Mouse (Mus musculus): ENCODE data around the gene Slc24a2. TPM values are rescaled to one million over a fixed set of nuclear protein-coding genes. Genes with fewer than 3 reads are reported as not detected.

Gene Slc24a2
- polyA plus RNA-seq, 3 experiments from 2014 or later, result 0.03 TPM; not detected in 2

DNA sequence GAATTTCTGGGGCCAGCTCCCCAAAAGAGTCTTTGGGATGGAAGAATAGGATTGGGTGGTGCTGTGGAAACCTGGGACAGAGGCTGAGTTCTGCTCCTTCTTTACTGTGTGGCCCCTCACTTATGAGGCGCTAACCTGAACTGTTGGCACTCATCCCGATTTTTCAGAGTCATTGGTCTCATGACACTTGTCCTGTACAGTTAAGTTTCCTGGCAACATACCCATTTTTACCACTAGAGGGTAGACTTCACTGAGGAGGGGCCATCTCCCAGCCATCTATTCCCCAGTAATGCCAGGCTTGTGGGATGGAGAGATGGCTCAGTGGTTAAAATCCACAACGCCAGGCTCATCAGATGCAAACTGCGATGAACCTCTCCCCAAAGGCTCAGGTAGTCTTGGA lies 192.7 kb downstream of the Slc24a2 start:
- ATAC-seq, result no peak

DNA sequence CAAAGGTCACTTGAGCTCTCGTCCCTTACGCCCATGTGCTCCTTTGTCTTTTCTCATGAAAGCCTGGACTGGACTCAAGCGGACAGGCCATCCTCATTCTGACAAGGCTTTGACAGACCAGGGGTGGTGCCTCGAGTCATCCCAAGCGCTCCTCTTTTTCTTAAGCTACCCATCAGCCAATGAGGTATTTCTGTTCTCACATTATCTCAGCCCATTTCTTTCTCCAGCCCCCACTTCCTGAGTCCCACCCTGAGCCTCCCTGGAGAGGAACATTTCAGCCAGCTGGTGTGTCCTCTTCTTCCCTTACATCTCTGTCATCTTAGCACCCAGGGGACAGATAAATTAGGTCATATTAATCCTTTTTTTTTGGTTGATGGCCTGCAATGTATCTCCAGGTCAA lies 193.8 kb downstream of the Slc24a2 start:
- ATAC-seq, result no peak

DNA sequence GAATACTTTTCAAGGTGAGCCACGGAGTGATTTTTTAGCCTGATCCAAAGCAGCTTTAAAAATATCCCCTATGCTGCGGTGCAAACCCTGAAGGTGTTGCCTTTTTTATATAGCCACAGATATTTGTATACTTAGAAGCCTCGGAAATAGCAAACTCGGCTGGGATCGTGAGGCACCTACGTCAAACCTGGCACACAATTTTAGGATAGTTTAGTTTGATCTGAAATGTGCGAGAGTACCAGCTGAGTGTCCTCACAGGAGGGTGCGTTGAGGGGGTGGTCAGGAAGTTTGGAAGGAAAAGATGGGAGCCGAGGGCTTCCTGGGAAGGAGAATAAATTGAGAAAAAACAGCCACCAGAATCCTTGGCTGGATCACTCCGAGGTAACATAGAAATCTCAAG lies 194.6 kb downstream of the Slc24a2 start:
- no peak for ATAC-seq

DNA sequence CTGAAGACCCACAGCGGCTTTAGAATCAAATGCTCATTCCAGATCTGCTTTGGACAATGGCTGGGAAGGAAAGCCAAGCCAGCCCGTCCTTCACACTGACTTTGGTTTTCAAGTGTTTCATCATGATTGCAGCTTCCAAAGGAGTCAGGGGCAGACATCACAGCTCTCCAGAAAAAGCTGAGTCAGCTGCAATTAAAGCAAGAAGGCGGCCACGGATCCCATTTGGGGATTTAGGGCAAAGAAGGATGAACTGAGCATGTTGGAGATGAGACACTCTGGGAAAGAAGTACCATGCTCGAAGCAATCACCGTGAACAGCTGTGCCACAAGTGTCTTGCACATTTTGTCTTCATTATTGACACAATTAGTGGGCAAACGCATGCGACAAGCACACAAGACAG lies 197.6 kb downstream of the Slc24a2 start:
- ATAC-seq, result no peak

GRCm38 (mm10) chr4:87031076-87031475 lies 199.2 kb downstream of the Slc24a2 start:
- no peak for ATAC-seq

DNA sequence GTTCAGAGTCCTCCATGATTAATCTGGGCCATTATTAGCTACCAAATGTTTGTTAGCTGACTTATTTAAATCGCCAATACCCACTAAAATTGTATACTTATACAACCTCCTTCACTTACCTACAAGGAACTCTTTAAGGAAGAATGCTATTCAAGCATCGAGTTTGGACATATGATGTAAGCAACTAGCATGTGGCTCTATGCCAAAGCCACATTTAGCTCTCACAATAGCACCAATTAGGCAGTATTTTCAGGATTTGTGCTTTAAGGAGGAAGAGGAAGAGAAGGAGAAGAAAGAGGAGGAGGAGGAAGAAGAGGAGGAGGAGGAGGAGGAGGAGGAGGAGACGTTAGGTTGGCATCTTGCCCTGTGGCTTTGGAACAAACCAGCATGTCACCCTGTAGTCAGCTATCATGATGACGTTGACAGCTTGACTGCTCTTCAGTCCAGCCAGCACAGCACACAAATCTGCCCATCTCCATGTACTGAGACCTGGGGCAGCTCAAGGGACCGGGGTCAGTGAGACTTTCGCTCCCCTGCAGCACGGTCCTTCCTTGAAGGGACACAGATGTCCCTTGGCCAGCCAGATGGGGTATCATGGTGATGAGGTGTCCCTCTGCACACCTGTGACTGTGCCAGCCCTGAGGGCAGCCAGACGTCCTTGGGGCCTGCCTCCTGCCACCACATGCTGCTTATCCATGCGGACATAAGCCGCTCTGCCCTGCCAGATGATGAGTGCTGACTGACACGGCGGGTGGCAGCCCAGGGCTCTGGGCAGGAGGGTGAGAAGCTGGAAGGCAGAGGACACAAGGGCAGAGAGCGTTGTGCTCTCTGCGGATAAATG lies 203.7 kb downstream of the Slc24a2 start:
- ATAC-seq, result no peak

- ATAC-seq, result no peak
Observed at GRCm38 (mm10) chr4:87024556-87024955, 205.7 kb downstream of the Slc24a2 start.

GRCm38 (mm10) chr4:87021542-87021941 lies 208.7 kb downstream of the Slc24a2 start:
- no peak for ATAC-seq

GRCm38 (mm10) chr4:87019486-87020105 lies 210.7 kb downstream of the Slc24a2 start:
- ATAC-seq, result no peak

GRCm38 (mm10) chr4:87018073-87018997 lies 211.9 kb downstream of the Slc24a2 start:
- no peak for ATAC-seq

GRCm38 (mm10) chr4:87017464-87017863 lies 212.8 kb downstream of the Slc24a2 start:
- ATAC-seq, result no peak

DNA sequence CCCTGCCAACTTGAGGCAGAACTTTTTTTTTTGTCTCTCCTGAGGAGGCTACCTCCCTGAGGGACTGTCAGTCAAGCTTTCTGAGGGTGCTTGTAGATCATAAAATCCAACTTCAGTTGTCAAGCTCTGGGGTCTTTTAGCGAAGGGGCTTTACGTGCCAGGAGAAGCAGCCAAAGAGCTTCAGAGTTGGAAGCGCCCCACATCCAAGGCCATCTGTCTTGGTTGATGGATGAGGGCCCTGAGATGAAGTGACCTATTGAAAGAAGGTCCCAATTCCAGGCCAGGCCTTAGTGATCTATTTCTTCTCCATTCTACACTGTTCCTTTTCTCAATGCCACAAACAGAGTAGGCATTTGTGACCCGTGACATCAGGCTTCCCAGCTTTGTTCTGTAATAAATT lies 214.5 kb downstream of the Slc24a2 start:
- ATAC-seq, result no peak

GRCm38 (mm10) chr4:87013721-87014620 lies 216.3 kb downstream of the Slc24a2 start:
- no peak for ATAC-seq

GRCm38 (mm10) chr4:86992470-86992869 lies 237.8 kb downstream of the Slc24a2 start:
- no peak for ATAC-seq

GRCm38 (mm10) chr4:86989301-86989700 lies 241.0 kb downstream of the Slc24a2 start:
- no peak for ATAC-seq

DNA sequence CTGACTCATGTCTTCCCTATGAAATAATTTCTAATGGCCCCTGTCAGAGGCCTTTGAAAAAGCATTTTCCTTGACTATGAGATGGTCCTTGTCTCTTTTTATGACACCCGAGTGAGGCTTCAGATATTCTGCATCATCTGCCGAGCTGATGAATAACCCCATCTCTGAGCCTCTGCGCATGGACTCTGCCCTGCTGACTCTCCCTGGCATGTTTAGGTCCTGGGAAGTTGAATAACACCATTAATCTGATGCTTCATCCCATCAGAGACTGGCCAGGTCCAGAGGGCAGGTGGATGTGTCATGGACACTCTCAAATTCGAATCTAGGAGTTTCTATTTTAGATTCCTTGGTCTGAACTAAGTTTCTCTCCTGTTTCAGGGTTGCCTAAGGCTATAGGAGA lies 242.4 kb downstream of the Slc24a2 start:
- ATAC-seq, result no peak

- ATAC-seq, result no peak
Observed at GRCm38 (mm10) chr4:86977272-86977671, 253.0 kb downstream of the Slc24a2 start.

DNA sequence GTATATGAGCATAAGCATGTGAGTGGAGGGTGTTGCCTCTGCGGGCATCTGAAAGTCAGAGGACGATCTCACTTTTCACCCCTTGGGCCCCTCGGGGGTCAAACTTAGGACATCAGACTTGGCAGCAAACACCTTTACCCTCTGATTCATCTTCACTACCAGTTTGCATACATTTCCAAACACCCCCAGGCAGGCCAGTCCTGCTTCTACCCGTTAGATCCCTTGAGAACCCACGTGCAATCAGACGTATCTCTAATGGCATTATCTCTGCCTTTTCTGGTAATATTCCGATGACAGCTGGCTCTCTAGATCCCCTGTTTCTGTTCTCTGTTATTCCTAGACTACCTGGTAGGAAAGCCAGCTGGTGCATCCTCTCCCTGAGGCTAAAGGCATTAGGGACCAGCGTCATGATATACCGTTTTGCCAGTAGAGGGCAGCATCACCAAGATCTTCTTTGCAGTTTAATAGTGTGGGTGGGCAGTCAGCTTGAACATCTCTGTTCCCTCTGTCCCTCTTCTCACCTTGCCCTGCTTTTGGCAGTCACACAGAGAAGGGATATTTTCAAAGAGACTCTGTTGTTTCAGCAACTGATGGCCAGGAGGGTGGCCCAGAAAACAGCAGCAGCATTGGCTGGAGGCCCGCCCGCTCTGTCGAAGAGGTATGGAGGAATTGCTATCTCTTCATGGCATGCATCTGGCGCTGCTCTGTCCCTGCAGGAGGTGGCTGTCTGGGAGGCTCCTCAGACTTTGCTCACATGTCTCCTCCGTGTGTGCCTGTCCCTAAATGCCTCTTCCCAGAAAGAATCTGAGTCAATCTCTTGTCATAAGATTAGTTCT lies 272.5 kb downstream of the Slc24a2 start:
- ATAC-seq, result no peak

DNA sequence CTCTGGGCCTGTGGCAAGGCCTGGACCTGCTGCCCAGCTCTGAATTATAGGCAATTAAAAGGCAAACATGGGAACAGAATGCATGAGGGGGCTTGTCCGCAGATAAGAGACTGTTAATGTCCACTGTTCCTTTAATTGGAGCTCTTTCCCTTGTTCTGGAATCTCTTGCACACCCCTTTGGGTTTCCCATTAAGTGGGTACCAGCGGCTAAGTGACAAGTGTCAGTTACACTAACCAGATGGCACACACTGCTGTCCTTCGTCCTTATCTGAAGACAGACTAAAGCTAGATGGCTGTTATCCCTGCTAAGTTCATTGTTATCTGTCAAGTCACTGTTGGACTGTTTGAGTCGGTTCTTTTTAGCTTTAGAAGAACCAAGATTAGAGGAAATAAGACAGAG lies 274.8 kb downstream of the Slc24a2 start:
- no peak for ATAC-seq

DNA sequence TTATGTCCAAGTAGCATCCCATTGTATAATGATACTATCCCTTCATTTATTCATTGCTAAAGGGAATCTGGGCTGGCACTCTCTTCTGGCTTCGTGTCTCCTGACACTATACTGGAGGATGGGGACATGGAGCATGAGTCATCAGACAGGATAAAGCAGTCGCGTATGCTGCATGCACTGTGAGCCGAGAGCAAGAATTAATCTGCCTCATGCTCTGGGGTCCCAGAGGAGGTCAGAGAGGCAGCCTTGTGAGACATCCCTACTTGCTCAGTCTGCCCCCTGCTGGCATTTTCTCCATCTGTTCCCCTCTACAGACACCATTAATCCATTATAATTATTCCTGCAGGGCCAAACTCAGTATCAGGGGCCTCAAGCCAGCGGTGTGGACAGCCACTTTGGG lies 276.8 kb downstream of the Slc24a2 start:
- no peak for ATAC-seq

DNA sequence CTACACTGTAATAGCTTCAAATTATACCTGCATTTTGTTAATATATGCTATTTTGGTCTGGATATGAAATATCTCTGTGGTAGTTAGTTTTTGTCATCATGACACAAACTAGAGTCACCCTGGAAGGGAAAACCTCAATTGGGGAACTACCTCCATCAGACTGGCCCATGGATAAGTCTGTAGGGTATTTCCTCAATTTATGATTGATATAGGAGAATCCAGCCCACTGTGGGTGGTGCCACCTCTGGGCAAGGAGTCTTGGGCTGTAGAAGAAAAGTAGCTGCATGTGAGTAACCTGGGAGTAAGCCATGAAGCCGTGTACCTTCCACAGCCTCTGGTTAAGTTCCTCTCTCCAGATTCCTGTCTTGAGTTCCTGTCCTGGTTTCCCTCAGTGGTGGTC lies 281.5 kb downstream of the Slc24a2 start:
- ATAC-seq, result no peak

Measured in inflammation-experienced regulatory T-cells, adult 6 months (primary cell).